Mouse (Mus musculus) cerebellum, adult 2 months (tissue): ENCODE data around the gene Rbl1. TPM values are rescaled to one million over a fixed set of nuclear protein-coding genes. Genes with fewer than 3 reads are reported as not detected.

Source experiments
- DNase-seq, 2 experiments: peaks; one replicate each; pipeline ENCODE4 v3.0.0; 2021
- H3K27ac ChIP-seq: fragments of 200-500 bp; 2 replicates; pipeline ENCODE4 v1.5.1; 2012; ENCODE audit warnings: low read length, control low read depth, inconsistent platforms; ENCODE audit not compliant: insufficient read depth
- H3K27me3 ChIP-seq: fragments of 200-500 bp; 2 replicates; pipeline ENCODE4 v1.6.1; 2012; ENCODE audit warnings: inconsistent platforms, mild to moderate bottlenecking, low read length, moderate library complexity; ENCODE audit not compliant: control insufficient read depth, insufficient read depth
- H3K4me1 ChIP-seq: fragments of 200-500 bp; 2 replicates; pipeline ENCODE4 v1.6.1; 2011; ENCODE audit warnings: low read length; ENCODE audit not compliant: control insufficient read depth, insufficient read depth
- H3K4me3 ChIP-seq: fragments of 200-500 bp; replicated peaks from 2 replicates; pipeline ENCODE3; 2011; ENCODE audit warnings: mild to moderate bottlenecking, low read depth, low read length, control low read depth; ENCODE audit not compliant: insufficient read depth
- CTCF ChIP-seq: fragments of 200-500 bp; IDR thresholded peaks from 2 replicates; pipeline ENCODE4 v1.5.1; 2011; ENCODE audit warnings: low read depth, mild to moderate bottlenecking, control low read depth, low read length, moderate library complexity, borderline replicate concordance; ENCODE audit not compliant: insufficient read depth
- POLR2A ChIP-seq: fragments of 200-500 bp; IDR thresholded peaks from 2 replicates; pipeline ENCODE4 v1.6.1; 2011; ENCODE audit warnings: low read length, control low read depth, borderline replicate concordance; ENCODE audit not compliant: insufficient read depth
- WGBS: fragments of 180-500 bp; shearing (Covaris S2); methylation state at CpG from one replicate; pipeline ENCODE4 v1.1.7; 2018; 5-methylcytosine and 5-hydroxymethylcytosine counted together
- polyA plus RNA-seq: library from polyadenylated mRNA; depleted of rRNA; stranded (reverse); fragments of >200 nt; gene quantifications from 2 replicates; pipeline ENCODE4 v1.2.3, GENCODE M21; 2012

Gene Rbl1
- polyA plus RNA-seq, 1 experiment, result 2.8 TPM

GRCm38 (mm10) chr2:157129601-157130164 lies 74.7 kb downstream of the Rbl1 start:
- Histone ChIP-seq H3K4me1 (no peaks in the 10 kb centered on the region), H3K4me3 (no peak overlapping the region), H3K27ac (no peak overlapping the region), H3K27me3 (no peaks in the 10 kb centered on the region)
- no peak for DNase-seq
- TF ChIP-seq CTCF (no peak), POLR2A (no peak)
- 88% methylated on average over 11 of the region's 11 CpGs for WGBS

- no peaks in the 10 kb centered on the region for H3K4me1 ChIP-seq
- 95% methylated on average over 4 of the region's 4 CpGs for whole genome bisulfite sequencing
- H3K27me3 ChIP-seq, result no peaks in the 10 kb centered on the region
- H3K27ac ChIP-seq, result no peak overlapping the region
- H3K4me3 ChIP-seq, result no peak overlapping the region
- no peak for DNase-seq
- no peak for TF ChIP-seq POLR2A
- TF ChIP-seq CTCF, result no peak
Observed at GRCm38 (mm10) chr2:157129096-157129495, 75.2 kb downstream of the Rbl1 start.

- H3K4me3 ChIP-seq, result no peak overlapping the region
- TF ChIP-seq POLR2A (no peak), CTCF (no peak)
- 57% methylated on average over 4 of the region's 4 CpGs for WGBS
- no peaks in the 10 kb centered on the region for H3K4me1 ChIP-seq
- H3K27ac ChIP-seq, result no peak overlapping the region
- no peak for DNase-seq
- no peaks in the 10 kb centered on the region for H3K27me3 ChIP-seq
Observed at GRCm38 (mm10) chr2:157128072-157128471, 76.3 kb downstream of the Rbl1 start.

- Histone ChIP-seq H3K4me3 (no peak overlapping the region), H3K4me1 (no peaks in the 10 kb centered on the region), H3K27ac (no peak overlapping the region), H3K27me3 (no peaks in the 10 kb centered on the region)
- TF ChIP-seq POLR2A (no peak), CTCF (no peak)
- 88% methylated on average over 3 of the region's 3 CpGs for WGBS
- DNase-seq, result no peak
Observed at GRCm38 (mm10) chr2:157127370-157127769, 77.0 kb downstream of the Rbl1 start.

GRCm38 (mm10) chr2:157125246-157125645 lies 79.1 kb downstream of the Rbl1 start:
- DNase-seq, result no peak
- no peak overlapping the region for H3K27ac ChIP-seq
- H3K27me3 ChIP-seq, result no peaks in the 10 kb centered on the region
- WGBS, result 91% methylated on average over 3 of the region's 3 CpGs
- no peak overlapping the region for H3K4me3 ChIP-seq
- H3K4me1 ChIP-seq, result no peaks in the 10 kb centered on the region
- no peak for TF ChIP-seq CTCF
- no peak for TF ChIP-seq POLR2A

GRCm38 (mm10) chr2:157121766-157122165 lies 82.6 kb downstream of the Rbl1 start:
- Histone ChIP-seq H3K4me1 (no peaks in the 10 kb centered on the region), H3K4me3 (no peak overlapping the region), H3K27ac (no peak overlapping the region), H3K27me3 (no peaks in the 10 kb centered on the region)
- TF ChIP-seq POLR2A (no peak), CTCF (no peak)
- WGBS, result 93% methylated on average over 8 of the region's 8 CpGs
- no peak for DNase-seq

GRCm38 (mm10) chr2:157119075-157119474 lies 85.3 kb downstream of the Rbl1 start:
- Histone ChIP-seq H3K27ac (no peak overlapping the region), H3K4me3 (no peak overlapping the region), H3K27me3 (no peaks in the 10 kb centered on the region), H3K4me1 (no peaks in the 10 kb centered on the region)
- WGBS, result 77% methylated on average over 3 of the region's 3 CpGs
- DNase-seq, result no peak
- TF ChIP-seq CTCF, result no peak
- no peak for TF ChIP-seq POLR2A

GRCm38 (mm10) chr2:157118556-157118955 lies 85.8 kb downstream of the Rbl1 start:
- Histone ChIP-seq H3K4me3 (no peak overlapping the region), H3K27ac (no peak overlapping the region), H3K4me1 (no peaks in the 10 kb centered on the region), H3K27me3 (no peaks in the 10 kb centered on the region)
- TF ChIP-seq CTCF (no peak), POLR2A (no peak)
- no peak for DNase-seq
- 91% methylated on average over 4 of the region's 4 CpGs for WGBS
